Mouse (Mus musculus) thymus, postnatal 25 days (tissue): ENCODE measurements around the gene Gpr135.
"Not testable (repeated sequence)": the region's sequence is repeated elsewhere in the genome, so short reads cannot be mapped to it uniquely, and the experiment has no call there.

Source experiments
- DNase-seq: peaks from one replicate; pipeline ENCODE4 v3.0.0; 2022

The Gpr135 gene

GRCm38 (mm10) chr12:72052571-72052970, 18.4 kb downstream of the Gpr135 start:
- no peak for DNase-seq

DNA sequence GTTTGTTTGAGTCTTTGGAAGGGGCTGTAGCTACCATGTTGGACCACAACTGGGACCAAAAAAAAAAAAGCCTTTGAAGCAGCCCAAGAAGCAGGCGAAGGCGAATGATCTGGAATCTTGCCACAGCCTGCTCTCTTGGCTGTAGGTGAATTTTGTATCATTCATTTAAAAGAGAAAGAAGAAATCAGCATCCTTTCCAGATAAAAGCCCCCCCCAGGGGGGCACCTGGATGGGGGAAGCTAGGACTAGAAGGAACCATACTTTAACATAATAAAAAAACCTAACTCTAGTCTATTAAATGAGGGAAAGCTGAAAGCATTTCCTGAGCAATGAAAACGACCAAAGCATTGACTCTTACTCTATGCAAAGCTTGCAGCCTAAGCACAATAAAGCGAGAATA, 20.1 kb downstream of the Gpr135 start:
- DNase-seq = no peak

GRCm38 (mm10) chr12:72050156-72050555, 20.8 kb downstream of the Gpr135 start:
- not testable (repeated sequence) for DNase-seq

DNA sequence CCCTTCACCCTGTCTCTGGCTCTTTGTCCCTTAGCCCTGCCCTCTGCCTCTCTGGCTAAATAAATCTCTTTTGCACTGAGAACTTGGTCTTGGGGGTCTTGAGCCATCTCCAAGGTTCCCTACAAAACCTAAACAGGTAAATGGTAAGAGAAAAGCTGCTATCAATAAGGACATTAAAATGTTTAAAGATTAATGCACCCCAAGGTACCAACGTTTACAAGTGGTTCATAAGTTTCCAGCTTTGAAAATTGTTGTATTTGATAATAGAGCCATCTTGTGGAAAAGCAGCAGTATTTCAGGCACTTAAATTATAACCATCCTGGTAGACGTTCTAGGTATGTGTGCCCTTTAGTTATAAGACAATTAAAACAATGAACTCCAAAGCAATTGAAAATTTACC, 23.4 kb downstream of the Gpr135 start:
- DNase-seq = no peak

DNA sequence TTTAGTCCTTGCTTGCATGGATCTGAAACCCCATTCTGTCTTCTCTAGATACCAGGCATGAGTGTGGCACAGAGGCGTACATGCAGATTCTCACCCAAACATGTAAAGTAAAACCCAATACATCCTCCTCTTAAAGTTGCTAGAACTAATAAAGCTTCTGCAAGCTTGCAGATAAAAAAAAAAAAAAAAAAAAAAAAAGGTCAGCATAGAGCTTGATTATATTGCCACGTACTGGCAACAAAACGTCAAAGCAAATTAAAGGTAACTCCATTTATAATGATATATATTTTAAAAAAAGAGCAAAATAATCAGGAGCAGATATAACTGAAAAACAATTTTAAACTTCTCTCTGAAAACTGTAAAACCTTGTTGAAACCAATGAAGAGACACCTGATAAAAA, 29.7 kb downstream of the Gpr135 start:
- no peak for DNase-seq

DNA sequence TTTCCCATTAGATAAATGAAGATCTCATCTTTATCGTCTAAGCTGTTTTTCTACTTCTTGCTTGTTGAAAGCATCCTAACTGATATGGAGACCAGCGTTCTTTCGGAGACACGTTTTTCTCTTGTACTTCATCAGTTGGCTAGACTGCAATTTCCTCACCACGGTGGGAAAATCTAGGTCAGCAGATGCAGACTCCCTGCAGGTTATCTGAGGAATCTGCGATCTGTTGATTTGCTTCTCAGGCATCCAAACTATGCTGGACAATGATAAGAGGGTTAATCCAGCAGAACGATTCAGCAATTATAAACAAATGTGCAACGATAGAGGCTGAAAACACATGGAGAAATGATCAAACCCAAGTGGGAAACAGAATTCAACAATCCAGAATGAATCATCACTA, 31.4 kb downstream of the Gpr135 start:
- no peak for DNase-seq

- no peak for DNase-seq
Observed at GRCm38 (mm10) chr12:72038866-72039265, 32.1 kb downstream of the Gpr135 start.

- DNase-seq = no peak
Observed at GRCm38 (mm10) chr12:72037049-72037448, 33.9 kb downstream of the Gpr135 start.

DNA sequence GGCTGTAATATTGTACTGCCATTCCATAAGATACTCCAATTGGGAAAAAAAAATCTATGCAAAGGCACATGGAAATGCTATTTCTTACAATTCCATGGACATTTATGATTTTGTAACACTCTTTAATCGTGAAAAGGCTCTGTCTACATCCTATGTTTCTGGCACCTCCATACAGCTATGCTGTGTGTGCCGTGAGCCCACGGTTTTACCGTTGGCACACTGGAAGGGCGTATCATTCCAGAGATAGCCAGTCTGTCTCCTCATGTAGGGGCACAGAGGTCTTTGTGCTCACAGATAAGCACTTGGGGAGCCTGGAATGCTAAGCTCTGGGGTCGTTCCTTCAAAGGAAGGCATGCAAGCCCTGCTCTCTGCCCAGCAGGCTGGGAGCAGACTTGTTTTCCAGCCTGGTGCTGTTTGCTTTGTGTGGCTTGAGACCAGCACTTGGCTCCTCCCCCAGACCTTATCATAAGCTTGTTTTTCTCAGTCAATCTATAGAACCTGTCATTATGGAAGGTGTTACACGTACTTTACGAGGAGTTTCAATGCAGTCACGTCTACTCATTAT, 34.7 kb downstream of the Gpr135 start:
- DNase-seq = no peak

GRCm38 (mm10) chr12:72031794-72032193, 39.1 kb downstream of the Gpr135 start:
- no peak for DNase-seq

DNA sequence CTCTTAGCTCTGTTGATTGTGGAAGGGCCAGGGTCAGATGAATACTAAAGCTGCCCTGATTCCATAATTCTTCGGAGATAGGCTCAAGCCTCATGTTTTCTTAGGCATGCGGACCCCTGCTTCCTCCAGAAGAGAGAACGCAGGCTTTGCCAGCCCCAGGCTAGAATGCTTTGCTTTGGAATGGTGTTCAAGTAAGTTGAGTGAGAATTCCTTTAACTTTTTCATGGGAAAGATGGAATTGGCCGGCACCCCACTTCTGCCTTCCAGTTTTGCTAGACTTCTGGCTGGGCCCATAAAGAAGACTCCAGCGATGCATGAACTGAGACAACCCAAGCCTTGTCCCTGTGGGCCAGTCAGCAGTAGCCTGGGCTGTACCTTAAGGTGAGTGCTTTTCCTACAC, 39.8 kb downstream of the Gpr135 start:
- no peak for DNase-seq

DNA sequence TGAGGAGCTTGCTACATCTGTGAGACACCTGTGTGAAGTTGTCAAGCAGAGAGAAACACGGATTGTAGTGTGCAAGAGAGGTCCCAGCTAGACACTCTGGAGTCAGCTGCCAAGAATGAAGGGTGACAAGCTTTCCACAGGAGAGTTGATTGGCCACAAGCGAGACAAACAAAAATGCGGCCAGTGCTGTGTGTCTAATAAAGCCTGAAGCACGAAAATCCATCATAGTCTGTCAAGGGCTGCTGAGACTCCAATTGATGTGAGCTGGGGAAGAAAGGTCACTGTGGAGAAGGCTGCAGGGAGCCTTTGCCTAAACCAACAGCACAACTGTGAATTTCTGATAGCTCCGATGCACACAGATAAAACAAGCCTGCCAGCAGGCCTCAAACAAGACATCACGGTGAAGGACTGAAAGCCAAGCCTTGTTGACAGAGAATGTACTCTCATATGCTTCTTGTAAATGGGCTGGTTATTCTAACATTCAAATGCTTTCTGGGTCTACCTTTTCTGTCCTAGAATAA, 45.6 kb downstream of the Gpr135 start:
- DNase-seq = no peak

DNA sequence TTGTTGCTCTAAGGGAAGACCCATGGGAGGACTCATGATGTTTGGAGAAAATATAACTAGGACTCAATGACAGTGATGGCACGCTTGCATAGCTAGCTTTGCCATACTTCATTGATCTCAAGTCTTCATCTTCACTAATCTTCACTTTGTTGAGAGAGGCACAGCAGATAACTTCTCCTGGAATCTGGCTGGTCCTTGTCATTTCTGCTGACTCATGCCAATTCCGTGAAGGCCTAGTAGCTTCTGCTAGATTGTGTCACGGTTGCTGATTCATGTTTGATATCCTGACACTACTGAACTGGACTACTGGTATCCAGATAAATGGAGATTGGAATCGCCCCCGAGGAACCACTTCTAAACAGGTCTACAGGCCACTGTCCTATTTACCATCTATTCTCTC, 47.4 kb downstream of the Gpr135 start:
- DNase-seq = no peak

DNA sequence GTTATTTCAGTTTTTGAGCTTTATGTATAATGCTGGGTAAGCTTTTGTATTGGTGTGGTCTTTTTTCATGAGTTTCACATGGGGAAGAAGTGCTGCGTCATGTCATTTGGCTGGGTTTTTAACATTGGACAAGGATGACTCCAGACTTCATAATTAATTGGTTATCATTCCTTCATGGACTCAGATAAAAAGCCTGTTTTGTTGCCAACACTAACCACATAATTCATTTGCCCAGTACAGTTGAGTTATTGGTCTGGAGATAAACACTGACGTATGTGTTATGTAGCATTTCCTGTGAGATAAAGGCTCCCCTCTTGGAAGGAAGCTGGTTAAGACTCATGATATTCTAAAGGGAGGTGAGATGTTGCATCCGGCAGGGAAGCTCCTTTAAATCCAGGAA, 48.1 kb downstream of the Gpr135 start:
- DNase-seq = no peak

GRCm38 (mm10) chr12:72021543-72021942, 49.4 kb downstream of the Gpr135 start:
- no peak for DNase-seq

DNA sequence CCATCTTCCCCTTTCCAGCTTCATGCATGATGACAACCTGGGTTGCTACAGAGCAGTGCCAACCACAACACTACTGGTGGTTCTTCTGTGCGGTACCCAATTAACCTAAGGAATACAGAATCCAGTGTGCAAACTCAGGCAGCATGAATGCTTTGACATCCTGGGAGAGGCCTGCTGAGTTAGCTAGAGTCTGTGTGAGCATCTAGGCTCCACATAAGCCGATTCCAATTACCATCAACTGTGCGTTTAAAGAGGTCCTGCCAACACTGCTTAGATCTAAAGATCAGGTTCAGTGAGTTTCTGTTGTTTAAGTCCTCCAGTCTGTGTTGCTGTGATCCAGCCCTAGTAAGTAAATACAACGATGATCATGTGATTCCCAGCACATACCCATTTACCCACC, 50.6 kb downstream of the Gpr135 start:
- no peak for DNase-seq
